Mouse (Mus musculus) liver, embryonic 14.5 days (tissue): ENCODE measurements at regions not wholly inside any gene's neighbourhood (a gene's known extent, or its start where the extent isn't known, plus 50 kb on each side); places are given as distances from the start of the nearest gene placed in this dataset.

ENCODE experiments used
- CTCF ChIP-seq: IDR thresholded peaks from 2 replicates; pipeline ENCODE4 v1.5.1; 2016; ENCODE audit warnings: antibody characterized with exemption, low read depth, control low read depth
- EP300 ChIP-seq: IDR thresholded peaks from 2 replicates; pipeline ENCODE4 v1.6.1; 2016; ENCODE audit warnings: antibody characterized with exemption, low read depth

DNA sequence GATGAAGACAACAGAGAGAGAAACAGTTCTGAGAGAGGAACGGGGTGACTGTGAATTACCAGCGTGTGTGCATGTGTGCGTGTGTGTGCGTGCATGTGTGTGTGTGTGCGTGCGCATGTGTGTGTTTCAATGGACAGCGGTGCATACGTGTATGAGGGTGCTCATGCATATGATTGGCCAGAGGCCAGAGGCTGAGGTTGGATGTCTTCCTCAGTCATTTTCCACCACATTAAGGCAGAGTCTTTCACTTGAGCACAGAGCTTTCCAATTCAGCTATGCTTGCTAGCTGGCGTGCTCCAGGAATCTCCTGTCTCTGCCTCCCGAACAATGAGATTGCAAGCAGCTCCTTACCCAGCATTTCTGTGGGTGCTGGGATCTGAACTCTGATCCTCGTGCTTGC, 104.4 kb downstream of the Tsen15 start:
- TF ChIP-seq CTCF: no peak
- TF ChIP-seq EP300: no peak
